Mouse (Mus musculus) urinary bladder, adult 18-20 months (tissue): ENCODE measurements around the gene Prkag2.
"Not testable (repeated sequence)": the region's sequence is repeated elsewhere in the genome, so short reads cannot be mapped to it uniquely, and the experiment has no call there.

Source experiments
- DNase-seq, 2 experiments: peaks; one replicate each; pipeline ENCODE4 v3.0.0; 2022; ENCODE audit warnings: low spot score in 2 of 2, mixed read lengths in 2 of 2

Gene Prkag2

DNA sequence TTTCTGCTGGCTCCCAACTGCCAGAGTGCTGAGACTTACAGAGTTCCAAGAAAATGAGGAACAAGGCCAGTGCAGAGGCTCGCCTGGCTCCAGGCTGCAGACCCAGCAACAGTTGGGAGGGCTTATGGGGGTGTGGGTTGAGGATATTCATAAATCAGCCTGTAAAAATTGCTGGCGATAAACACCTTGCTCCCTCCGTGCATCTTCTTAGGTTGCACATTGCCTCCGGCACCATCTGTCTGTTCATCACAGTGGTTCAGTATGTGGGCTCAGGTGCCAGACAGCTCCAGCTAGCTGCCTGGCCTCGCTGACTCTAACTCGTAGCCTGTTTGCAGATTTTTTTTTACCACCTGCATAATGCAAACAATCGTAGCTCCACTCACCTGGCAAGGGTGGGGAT is 13.4 kb downstream of the Prkag2 start:
- DNase-seq: no peak

DNA sequence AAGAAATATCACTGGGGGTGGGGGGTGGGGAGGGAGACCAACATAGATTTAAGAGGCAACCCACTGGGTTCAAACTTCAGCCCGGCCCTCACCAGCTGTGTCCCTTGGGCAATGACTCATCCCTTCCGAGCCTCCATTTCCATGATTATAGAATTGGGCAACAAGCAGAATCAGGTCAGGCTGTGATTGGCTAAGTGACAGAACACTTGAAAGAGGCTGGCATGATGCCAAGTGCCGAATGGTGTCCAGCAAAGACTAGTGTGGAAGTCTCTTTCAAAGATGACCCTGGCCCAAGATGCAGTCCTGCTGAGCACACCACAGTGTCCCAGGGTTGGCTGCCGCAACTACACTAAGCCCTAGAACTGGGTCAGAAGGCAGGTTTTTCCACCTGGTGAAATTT is 14.2 kb downstream of the Prkag2 start:
- DNase-seq: peak in 1 of 2 experiments; percentile 62

DNA sequence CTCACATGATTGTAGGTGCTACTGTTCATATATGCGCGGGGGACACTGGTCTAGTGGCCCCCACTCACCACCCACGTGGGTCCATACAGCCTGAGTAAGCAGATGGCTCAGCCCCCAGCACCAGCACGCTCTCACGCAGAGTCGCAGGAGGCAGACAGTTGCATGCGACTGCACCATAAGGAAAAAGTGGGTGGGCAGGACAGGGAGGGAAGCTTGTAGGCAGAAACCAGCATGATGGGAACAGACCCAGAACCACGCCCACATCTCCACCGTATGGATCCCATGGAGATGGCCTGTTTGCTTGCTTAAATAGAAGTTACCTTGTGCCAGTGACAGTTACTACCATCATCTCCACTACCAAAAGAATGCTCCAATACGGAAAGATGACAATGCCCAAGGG is 15.3 kb downstream of the Prkag2 start:
- no peak for DNase-seq

DNA sequence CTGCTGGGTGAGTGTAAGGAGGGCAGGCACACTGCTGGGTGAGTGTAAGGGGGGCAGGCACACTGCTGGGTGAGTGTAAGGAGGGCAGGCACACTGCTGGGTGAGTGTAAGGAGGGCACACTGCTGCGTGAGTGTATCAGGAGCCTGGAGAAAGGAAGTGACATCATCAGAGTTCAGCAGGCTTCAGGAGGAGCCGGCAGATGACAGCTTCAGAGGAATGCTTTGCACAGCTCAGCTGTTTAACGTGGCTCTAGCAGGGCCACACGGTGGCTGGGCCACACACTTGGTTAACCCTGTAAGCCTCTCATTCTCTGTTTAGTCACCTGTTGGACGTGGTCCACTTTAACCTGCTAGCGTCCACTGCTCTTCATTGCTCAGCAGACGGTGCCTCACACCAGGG is 16.6 kb downstream of the Prkag2 start:
- DNase-seq: no peak

DNA sequence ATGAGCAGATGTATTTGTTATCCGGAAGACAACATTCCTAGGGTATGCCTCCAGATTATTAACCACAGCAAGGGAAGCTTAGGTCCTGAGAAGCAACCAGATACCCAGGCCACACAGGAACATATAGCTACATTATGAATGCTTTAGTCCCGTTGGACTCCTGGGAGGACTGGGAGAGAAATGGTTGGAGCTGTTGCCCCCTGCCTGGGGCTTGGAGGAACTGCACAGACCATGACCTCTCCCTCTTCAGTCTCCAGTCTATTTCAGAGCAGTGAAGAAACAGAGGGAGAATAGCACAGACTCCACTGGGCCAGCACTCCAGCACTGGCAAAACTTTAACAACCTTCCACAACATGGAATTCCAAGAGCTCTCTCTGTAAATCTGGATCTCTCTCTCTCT is 17.9 kb downstream of the Prkag2 start:
- DNase-seq: no peak

DNA sequence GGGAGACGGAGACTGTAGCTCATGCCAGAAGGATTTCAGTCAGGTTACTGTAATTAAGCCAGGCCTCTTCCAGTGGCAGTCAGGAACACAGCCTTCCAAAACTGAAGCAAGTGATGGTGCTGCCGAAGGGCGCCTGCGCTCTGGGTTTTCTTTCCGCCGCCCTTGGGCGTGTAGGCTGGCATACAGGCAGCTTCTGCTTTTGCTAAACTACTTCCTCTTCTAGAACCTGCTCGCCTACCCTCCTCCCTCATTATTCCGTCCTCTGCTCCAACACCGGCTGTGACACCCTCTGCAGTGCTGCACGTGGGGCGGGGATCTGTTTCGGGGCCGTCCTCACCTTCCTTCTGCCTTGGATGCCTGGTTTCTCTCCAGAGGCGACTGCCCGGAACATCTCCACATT is 18.9 kb downstream of the Prkag2 start:
- DNase-seq: peak in 1 of 2 experiments; percentile 43

DNA sequence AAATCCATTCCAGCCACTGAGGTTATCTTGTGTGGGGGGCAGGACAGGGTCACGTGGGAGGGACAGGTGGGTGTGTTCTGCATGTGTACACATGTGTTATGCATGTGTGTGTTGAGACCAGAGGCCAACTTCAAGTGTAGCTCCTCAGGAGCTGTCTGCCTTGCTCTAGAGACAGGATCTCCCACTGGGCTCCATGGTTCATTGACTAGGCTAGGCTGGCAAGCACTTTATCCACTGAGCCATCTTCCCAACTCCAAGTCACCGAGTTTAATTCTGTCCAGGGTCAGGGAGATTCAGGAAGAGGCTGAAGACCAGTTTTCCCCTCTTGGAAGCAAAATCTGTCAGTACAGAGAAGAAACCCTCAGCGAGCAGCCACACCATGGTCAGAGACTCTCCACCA is 19.4 kb downstream of the Prkag2 start:
- DNase-seq: no peak

DNA sequence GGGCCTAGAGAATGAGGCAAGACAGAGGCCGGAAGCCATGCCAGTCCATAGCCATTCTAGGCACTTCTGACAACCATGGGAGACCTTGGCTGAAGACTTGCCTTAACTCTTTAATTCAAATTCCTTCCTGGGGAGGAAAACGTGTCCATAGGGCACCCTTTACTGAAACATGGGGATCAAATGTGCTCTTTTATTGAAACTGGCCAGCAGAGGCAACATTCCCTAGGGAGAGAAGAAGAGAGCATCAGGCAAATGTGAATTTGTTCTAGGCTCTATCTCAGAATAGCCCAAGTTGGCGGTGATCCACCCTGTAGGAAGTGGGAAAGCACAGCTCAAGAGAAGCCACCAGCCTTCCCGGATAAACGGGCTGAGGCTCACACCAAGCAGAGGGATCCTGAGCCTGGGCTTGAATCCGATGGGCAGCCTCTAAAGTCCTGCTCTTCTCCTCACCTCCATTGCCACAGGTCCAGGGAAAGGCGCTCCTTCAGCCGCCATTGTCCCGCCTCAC is 19.9 kb downstream of the Prkag2 start:
- DNase-seq: no peak

DNA sequence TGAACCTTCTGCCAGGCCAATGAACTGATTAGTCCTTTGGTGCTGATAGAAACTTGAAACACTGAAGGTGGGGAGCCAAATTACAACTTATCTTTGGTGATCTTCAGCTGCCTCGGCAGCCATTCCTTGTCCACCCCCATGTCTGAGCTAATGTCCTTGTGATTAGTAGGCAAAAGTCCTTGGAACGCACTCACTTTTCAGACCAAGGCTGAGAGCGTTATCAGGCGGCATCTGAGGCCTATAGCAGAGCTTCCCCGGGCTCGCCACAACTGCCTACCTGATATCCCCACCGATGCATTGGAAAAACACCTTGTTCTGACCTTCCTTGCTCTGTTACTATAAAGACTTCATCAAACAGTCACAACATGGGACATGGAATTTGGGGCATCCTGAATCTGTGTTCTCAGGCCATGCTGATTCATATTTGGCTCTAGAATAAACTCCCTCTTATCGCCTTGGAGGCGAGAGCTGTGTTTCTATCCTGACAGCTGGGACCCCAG is 20.6 kb downstream of the Prkag2 start:
- no peak for DNase-seq

DNA sequence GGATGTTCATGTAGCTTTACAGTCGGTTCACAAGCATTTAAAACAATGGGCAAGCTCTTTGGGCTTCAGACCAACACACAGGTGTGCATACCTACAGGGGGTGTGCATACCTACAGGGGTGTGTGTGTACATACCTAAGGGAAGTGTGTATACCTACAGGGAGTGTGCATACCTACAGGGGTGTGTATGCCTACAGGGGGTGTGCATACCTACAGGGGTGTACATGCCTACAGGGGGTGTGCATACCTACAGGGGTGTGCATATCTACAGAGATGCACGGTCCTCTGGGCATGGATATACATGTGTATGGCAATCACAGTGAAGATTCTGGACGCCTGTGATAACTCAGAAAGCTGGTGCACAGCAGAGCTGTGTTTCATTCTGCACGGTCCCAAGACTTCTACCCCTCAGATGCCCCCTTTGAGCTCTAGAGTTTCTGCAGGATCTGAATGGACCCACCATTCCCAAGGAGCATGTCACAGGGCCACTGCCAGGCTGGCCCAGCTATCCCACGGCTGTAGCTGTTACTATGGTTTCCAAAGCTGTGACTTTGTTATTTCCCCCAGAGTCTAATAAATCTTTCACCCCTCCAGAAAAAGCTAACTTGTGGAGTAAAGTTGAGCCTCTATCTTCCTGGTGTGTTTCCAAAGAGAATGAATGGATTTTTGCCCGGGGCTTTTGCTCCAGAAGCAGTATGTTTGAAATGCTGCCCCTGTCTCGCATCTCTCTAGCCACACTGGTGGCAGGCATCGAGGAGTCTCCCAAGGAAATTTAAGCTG is 22.4 kb downstream of the Prkag2 start:
- no peak for DNase-seq

DNA sequence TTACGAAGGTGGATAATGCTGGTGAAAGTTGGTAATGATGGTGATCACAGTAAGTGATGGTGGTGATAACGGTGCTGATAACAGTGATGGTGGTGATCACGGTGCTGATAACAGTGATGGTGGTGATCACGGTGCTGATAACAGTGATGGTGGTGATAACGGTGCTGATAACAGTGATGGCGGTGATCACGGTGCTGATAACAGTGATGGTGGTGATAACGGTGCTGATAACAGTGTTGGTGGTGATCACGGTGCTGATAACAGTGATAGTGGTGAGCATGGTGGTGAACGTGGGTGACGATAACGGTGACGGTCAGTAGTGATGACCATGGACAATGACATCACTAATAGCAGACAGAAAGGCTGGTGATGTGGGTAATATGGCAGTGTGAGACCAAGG is 23.2 kb downstream of the Prkag2 start:
- DNase-seq: not testable (repeated sequence)

DNA sequence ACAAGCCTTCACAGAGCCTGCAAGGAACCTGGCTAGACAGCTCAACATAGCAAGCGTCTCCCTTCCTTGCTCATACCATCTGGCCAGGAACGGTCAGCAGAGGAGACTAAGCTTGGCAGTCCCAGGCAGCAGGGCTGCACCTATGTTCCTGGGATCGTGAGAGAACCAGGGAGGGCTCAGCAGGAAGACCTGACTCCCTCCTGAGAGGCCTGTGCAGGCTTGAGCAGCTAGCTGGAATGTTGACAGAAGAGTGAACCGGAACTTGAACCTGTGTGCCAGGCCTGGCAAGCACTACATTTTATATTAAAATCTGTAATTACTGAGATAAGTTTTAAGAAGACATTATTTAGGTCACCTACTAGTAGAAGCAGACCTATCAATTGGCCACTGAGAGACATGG is 24.8 kb downstream of the Prkag2 start:
- DNase-seq: no peak

DNA sequence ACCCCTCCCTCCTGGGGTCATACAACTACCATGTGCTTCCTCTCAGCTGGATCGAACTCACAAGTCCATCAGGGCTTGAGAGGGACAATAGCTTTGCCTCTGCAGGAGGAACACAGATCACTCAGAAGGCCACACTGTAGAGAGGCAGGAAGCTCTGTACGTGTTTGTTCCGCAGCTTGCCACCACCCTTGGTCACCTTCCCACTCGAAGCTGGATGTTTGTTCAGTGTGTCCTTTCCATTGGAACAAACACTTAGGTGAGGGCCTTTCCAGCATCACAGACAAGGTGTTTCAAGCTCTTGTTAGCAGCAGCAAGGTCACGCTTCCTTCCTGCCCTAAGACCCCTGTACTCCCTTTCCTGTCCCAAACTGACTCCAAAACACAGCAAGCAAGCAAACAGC is 30.6 kb downstream of the Prkag2 start:
- DNase-seq: no peak

DNA sequence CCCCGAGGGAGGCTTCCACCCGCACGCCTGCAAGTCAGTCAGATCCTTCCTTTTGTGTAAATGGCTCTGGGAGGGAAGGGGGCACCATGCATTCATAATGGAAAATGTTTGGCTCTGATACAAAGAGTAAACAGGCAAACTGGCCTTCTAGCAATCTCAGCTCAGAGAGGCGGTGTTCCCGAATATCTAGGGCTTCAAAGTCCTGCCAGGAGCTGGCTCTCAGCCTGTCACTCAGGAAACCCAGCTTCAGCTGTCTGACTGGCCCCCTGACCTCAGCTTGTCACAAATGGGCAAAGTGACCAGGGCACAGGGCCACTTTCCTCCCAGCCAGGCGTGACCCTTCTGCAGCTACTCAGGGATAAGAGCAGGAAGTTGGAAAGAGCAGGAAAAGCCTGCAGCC is 33.3 kb downstream of the Prkag2 start:
- peak in 1 of 2 experiments; percentile 21 for DNase-seq

DNA sequence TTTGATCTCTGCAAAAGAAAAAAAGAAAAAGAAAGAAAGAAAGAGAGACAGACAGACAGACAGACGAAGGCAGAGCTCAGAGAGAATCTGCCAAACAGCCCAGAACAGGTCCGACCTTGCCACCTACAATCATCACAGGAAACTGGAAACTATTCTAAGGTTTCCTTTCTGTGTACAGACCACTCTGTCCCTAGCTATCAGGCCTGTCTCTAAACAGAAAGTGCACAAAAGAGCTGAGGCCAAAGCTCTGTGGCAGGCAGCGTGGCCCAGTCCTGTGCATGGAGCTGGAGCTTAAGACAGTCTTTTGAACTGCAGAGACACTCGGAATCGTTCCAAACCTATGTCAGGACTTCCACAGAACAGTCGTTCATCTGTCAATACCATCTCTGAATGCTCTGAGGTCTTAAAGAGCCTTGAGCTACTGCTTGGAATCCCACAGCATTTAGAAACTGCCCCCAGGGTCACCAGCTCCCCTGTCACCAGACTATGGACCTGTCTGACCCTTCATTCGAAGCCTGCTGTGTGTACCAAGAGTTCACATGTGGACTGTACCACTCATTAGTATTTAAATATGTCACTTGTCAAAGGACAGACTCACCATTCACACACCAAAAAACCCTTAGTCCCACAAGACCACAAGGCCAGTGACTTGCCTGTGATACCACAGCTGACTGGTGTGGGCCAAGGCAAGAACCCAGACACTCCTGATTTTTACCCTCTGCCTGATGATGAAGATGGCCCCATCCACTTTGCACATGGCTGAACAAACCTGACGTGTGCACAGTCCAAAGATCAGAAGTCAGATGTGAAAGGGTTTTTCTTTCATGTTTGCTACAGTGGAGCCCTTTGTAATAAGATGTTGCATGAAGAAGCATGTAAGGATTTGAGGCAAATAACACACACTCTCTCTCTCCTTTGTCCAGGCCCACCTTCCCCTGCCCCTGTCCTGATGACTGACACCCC is 35.9 kb downstream of the Prkag2 start:
- DNase-seq: no peak

DNA sequence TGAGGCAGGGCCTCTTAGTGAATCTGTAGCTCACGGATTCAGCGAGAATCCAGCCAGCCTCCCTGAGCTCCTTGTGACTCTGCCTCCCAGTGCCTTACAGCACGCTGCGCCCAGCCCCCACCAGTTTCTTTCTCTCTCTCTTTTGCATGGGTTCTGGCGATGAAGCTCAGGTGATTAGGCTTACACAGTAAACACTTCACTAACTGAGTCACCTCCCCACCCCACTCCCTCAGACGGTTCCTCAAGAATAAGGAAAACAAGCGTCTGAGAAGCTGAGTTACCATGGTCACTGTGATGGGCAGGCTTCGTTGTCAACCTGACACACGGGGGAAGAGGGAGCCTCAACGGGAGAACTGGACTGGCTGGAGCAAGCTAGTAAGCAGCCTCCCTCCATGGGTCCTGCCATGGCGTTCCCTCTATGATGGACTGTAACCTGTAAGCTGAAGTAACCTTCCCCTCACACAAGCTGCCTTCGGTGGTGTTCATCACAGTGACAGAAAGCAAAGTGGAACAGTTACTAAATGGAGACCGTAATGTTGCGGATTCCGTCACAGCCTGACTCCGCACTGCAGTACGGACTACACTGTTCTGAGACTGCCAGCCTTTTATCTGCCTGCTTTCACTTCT is 37.8 kb downstream of the Prkag2 start:
- peak in 1 of 2 experiments; percentile 49 for DNase-seq

DNA sequence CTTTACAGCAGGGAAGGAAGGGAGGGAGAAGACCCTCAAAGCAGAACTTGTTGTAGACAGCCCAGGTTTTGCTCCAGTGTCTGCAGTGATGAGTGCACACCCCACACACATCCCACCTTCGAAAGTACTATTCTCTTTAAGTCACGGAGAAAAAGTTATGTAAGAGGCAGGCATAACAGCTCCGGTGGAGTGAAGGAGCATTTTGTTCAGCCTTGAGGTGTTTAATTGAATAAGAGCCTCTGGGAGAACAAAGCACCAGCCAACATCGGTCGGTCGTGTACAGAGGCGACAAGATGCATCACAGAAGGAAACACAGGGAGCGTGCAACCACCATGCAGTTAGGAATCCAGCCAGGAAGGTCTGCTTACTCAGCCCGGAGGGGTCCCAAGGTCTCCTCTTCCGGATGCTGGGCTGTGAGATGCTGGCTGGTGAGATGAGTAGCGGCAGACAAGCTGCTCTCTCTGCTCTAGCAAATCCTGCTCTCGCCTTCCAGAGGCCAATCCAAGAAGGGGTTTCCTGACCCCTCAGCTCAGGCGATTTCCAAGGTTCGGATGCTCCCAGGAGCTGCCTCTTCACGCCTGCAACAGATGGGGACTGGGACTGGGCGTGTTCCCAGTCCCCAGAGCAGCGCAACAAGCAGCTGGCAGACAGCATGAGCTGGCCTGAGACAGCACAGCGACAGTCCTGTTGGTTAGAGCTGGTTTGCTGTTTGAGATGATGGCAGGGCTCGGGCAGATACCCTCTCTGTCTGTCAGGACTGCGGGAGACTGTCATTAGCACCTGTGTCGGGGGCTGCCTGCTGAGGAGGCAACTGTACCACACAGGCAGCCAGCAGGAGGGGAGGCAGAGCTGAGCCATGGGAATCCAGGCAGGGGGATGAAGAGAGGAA is 41.3 kb downstream of the Prkag2 start:
- no peak for DNase-seq

DNA sequence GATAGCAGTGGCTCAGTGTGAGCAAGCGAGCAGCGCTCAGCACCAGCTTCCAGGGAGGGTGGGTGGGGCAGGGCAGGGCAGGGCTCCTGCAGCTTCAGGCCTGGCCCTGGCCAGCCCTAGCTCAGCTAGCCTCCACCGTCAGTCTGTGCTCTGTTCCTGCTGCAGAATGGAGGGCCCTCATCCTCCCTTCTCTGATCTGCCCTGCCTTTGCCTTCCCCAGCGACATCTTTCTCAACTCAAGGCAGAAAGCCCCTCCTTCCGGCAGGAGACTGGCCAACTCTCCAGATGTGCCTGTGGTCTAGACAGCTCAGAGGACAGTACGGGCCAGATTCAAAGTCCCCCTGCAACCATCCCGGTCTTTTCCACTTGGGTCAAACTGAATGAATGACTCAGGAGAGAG is 42.0 kb downstream of the Prkag2 start:
- DNase-seq: peak in 1 of 2 experiments; percentile 30

DNA sequence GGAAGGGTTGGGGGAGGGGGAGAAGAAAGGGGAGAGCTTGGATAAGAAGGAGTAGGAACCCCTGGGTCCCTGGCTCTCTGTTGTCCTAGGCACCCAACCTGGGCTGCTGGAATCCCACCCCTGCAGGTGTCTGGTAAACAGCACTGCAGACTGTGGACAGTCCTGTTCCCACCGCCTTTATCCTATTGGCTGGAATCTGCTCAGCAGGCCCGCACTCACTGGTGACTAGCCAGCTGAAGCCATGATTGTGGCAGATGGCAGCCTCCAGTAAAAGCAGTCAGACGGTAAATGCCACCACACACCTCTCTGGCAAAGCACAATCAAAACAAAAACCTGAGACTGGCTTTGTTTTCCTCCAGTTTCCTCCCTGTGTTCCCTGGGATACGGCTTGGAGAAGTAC is 45.2 kb downstream of the Prkag2 start:
- no peak for DNase-seq

DNA sequence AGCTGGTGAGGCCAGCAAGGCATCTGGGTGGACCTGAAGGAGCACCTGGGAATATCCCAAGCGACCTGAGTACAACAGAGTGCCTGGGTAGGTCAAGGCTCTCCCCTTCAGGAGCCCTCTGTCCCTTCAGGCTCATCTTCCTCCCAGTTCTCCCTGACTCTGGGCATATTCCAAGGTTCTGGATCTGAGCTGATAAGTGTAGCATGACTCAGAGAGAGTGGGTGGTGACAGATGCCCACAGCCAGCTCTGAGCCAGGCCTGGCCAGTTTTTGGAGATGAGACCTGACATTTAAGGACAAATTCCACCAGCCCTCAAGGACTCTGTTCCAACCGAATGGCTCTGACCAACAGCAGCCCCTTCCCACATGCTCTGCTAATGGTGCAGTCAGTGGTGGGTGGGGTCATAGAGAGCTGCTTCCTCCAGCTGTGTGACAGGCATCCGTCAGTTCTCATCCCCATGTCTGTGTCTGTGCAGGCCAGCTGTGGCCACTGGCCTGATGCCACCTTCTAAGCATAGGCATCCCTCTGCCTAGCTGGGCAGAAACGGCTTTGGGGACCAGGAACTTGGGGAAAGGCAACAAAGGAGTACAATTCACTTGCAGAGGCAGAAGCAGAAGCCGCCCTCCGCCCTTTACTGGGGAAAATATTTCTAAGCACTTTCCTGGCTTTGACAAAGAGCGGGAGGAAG is 46.3 kb downstream of the Prkag2 start:
- no peak for DNase-seq
